Mouse (Mus musculus): ENCODE results near the gene Cdip1.

The Cdip1 gene

GRCm38 (mm10) chr16:4789810-4790559 is at the start of gene Cdip1:
TSS of gene Cdip1 (minus strand) at chr16:4790292.
- in situ Hi-C loops (cut with MboI; ENCODE audit: low pct_unique_long_range_greater_than_20kb in 1 of 2, low sequenced_read_pairs in 2 of 2, unreplicated experiment in 1 of 2) = no loop called here

- in situ Hi-C loops (cut with MboI; ENCODE audit: low pct_unique_long_range_greater_than_20kb in 1 of 2, low sequenced_read_pairs in 2 of 2, unreplicated experiment in 1 of 2) = no loop called here
These were observed 49.5 kb upstream of the Cdip1 start for GRCm38 (mm10) chr16:4839552-4839951.

DNA sequence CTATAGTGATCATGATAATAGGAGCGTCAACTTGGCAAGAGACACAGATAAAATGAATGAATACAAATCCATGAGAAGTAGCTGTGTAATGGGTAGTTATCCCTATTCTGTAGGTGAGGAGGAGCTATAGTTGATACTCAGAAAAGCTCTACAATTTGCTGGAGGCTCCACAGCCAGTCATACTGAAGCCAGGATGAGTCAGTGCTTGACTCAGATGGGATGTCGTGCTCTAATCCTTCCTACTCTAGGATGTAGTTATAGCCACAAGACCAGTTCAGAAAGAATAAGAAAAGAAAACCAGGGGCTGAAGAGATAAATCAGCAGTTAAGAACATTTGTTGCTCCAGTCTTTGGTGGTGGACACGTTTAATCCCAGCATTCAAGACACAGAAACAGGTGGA is 47.5 kb upstream of the Cdip1 start:
- in situ Hi-C loops (cut with MboI; ENCODE audit: low pct_unique_long_range_greater_than_20kb in 1 of 2, low sequenced_read_pairs in 2 of 2, unreplicated experiment in 1 of 2) = no loop called here

DNA sequence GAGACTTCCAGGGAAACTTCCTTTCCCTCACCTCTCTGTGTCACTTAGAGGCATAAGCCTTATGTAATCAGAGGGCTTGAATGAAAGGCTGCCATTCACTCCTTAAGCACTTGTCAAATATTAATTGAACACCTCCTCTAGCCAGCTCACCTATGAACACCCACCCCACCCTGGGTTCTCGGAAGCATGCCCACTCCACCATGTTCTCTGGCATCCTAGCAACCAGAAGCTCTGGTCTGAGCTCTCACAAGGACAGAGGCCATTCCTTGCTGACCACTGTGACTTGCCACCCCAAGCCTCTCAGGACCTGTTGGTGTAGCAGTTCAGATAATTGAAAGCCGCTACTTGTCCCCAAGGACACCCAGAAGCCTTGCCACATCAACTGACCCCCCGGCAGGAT is 45.1 kb upstream of the Cdip1 start, which contains the start of gene 4930562C15Rik:
TSS of gene 4930562C15Rik (plus strand) at position 226 of the 400 bp plus-strand sequence.
- in situ Hi-C loops (cut with MboI; ENCODE audit: low pct_unique_long_range_greater_than_20kb in 1 of 2, low sequenced_read_pairs in 2 of 2, unreplicated experiment in 1 of 2) = no loop called here

GRCm38 (mm10) chr16:4833858-4834257 is 43.8 kb upstream of the Cdip1 start:
- in situ Hi-C loops (cut with MboI; ENCODE audit: low pct_unique_long_range_greater_than_20kb in 1 of 2, low sequenced_read_pairs in 2 of 2, unreplicated experiment in 1 of 2) = no loop called here

DNA sequence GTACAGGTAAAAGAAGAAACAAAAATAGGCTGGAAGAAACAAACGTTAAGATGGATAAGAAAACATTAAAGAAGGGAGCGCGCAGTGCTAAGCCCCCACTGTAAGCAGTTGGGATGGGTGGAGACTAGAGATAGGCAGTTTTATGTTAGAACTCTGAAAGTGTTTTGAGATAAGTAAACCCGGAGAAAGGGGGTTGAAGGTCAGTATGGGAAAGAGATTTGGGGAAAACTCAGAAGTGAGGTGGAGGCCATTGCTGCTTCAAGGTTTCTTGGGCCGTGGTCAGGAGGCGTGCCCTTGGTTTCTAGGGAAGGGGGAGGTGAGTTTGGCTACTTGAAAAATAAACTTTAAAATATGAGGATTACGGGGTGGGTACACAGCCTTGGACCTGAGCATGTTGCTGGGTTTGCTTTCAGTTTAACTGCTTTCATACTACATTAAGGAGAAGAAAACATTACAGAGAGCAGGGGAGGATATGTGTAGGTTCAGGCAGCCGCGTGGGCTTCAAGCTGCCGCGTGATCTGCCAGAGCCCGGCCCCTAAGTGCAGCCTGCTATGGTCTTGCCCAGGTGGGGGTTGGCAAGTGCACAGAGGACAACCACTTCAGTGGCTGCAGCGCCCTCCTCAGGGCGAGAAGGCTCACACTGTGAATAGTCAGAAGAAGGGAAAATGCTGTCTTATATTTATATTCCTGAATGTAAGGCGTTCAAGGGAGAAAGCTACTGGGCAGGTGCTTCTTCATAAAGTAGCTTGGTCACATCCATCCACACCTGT is 41.7 kb upstream of the Cdip1 start:
- in situ Hi-C loops (cut with MboI; ENCODE audit: low pct_unique_long_range_greater_than_20kb in 1 of 2, low sequenced_read_pairs in 2 of 2, unreplicated experiment in 1 of 2) = no loop called here

- in situ Hi-C loops (cut with MboI; ENCODE audit: low pct_unique_long_range_greater_than_20kb in 1 of 2, low sequenced_read_pairs in 2 of 2, unreplicated experiment in 1 of 2) = loop anchor here in 1 of 2 experiments (10.0 kb wide), 1 partner anchor 75 kb away; no protein-coding TSS in a partner anchor
These were observed 39.3 kb upstream of the Cdip1 start for GRCm38 (mm10) chr16:4829271-4829900.

DNA sequence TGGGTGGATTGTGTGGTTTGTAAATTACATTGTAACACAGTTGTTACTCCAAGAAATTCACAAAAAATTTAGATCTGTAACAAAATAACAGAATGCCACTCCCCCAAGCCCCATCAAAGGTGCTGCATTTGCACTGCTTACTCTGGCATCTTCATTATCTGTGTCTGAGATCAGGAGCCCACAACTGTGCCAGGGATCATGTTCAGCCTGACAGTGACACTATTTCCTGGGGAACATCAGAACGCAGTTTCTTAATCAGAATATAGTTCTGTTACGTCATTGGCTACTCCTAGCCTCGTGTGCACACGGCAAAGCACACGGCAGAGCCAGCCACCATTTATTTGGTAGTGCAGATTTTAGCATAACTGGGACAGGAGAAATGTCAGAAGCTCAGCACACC is 37.5 kb upstream of the Cdip1 start:
- in situ Hi-C loops (cut with MboI; ENCODE audit: low pct_unique_long_range_greater_than_20kb in 1 of 2, low sequenced_read_pairs in 2 of 2, unreplicated experiment in 1 of 2) = loop anchor here in 1 of 2 experiments (10.0 kb wide), 1 partner anchor 73 kb away; no protein-coding TSS in a partner anchor

- in situ Hi-C loops (cut with MboI; ENCODE audit: low pct_unique_long_range_greater_than_20kb in 1 of 2, low sequenced_read_pairs in 2 of 2, unreplicated experiment in 1 of 2) = loop anchor here in 1 of 2 experiments (10.0 kb wide), 1 partner anchor 70 kb away; no protein-coding TSS in a partner anchor
These were observed 34.4 kb upstream of the Cdip1 start for GRCm38 (mm10) chr16:4824466-4824865.

- in situ Hi-C loops (cut with MboI; ENCODE audit: low pct_unique_long_range_greater_than_20kb in 1 of 2, low sequenced_read_pairs in 2 of 2, unreplicated experiment in 1 of 2) = no loop called here
These were observed 28.3 kb upstream of the Cdip1 start for GRCm38 (mm10) chr16:4818349-4818748.

DNA sequence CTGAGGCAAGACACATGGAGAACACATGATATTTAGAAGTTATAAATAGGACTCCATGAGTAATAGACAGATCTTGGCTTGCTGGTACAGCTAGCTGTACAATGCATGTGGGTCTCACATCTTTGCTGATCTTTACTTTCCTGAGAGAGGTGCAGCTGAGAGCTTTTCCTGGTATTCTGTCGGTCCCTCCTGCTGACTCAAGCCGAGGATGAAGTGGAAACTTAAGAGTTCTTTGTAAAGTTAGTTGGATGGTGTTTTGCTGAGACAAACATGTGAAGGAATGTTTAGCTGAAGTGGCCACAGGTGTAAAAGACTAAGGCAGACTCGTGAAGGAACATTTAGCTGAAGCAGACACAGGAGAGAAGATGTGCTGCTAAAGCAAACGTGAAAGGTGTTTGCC is 6.5 kb upstream of the Cdip1 start:
- in situ Hi-C loops (cut with MboI; ENCODE audit: low pct_unique_long_range_greater_than_20kb in 1 of 2, low sequenced_read_pairs in 2 of 2, unreplicated experiment in 1 of 2) = no loop called here

DNA sequence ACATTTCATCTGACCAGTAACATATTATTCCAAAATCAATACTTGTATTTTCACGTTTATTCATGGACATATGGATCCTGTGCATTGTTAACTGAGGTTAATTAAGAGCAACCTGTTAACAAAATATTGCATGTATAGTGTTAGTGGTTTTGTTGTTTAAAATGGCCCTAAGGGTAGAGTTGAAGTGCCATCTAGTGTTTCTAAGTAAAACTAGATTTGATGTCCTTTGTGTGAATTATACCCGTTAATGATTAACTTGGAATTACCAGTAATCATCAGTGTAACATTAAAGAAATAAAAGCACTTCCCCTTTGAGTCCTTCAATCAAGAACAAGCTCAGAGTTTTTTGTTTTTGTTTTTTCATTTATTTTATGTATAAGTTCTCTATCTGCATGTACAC is 1.2 kb upstream of the Cdip1 start:
- in situ Hi-C loops (cut with MboI; ENCODE audit: low pct_unique_long_range_greater_than_20kb in 1 of 2, low sequenced_read_pairs in 2 of 2, unreplicated experiment in 1 of 2) = no loop called here

GRCm38 (mm10) chr16:4789311-4789768 is 752 bp downstream of the Cdip1 start:
- in situ Hi-C loops (cut with MboI; ENCODE audit: low pct_unique_long_range_greater_than_20kb in 1 of 2, low sequenced_read_pairs in 2 of 2, unreplicated experiment in 1 of 2) = no loop called here

- in situ Hi-C loops (cut with MboI; ENCODE audit: low pct_unique_long_range_greater_than_20kb in 1 of 2, low sequenced_read_pairs in 2 of 2, unreplicated experiment in 1 of 2) = no loop called here
These were observed 1.9 kb downstream of the Cdip1 start for GRCm38 (mm10) chr16:4788176-4788575.

- in situ Hi-C loops (cut with MboI; ENCODE audit: low pct_unique_long_range_greater_than_20kb in 1 of 2, low sequenced_read_pairs in 2 of 2, unreplicated experiment in 1 of 2) = no loop called here
These were observed 4.4 kb downstream of the Cdip1 start for GRCm38 (mm10) chr16:4785706-4786105.

- in situ Hi-C loops (cut with MboI; ENCODE audit: low pct_unique_long_range_greater_than_20kb in 1 of 2, low sequenced_read_pairs in 2 of 2, unreplicated experiment in 1 of 2) = no loop called here
These were observed 7.6 kb downstream of the Cdip1 start for GRCm38 (mm10) chr16:4782515-4782914.

- in situ Hi-C loops (cut with MboI; ENCODE audit: low pct_unique_long_range_greater_than_20kb in 1 of 2, low sequenced_read_pairs in 2 of 2, unreplicated experiment in 1 of 2) = no loop called here
These were observed 8.4 kb downstream of the Cdip1 start for GRCm38 (mm10) chr16:4781524-4782196.

GRCm38 (mm10) chr16:4778940-4779339 is 11.2 kb downstream of the Cdip1 start:
- in situ Hi-C loops (cut with MboI; ENCODE audit: low pct_unique_long_range_greater_than_20kb in 1 of 2, low sequenced_read_pairs in 2 of 2, unreplicated experiment in 1 of 2) = no loop called here

All from mouse embryonic stem cell (cell line).